Mouse (Mus musculus) adrenal gland, adult 18-20 months (tissue): ENCODE data around the gene Por. TPM values are rescaled to one million over a fixed set of nuclear protein-coding genes. Genes with fewer than 3 reads are reported as not detected.
A peak's percentile ranks its signal among the peaks of the same experiment; 100 is the strongest.

Experiments
- DNase-seq, 2 experiments: peaks; one replicate each; pipeline ENCODE4 v3.0.0; 2021 to 2022; ENCODE audit warnings: low spot score in 2 of 2
- long read RNA-seq, 2 experiments: library from polyadenylated mRNA; stranded (forward); transcript quantifications; one replicate each; pipeline ENCODE4 v2.0.0; 2021
- total RNA-seq, 2 experiments: library from RNA; stranded (reverse); gene quantifications; 1 replicate in 1 of 2; 2 replicates in 1 of 2; pipeline ENCODE4 v1.2.3; 2021

The Por gene
- 100 to 1,000 TPM; 315 to 352 TPM for total RNA-seq
- long read RNA-seq, experiment 1, transcript Por-201 (16 exons, 2,636 nt): major isoform, 247 of 333 reads
- long read RNA-seq, experiment 1, partial matches to known transcripts: 42 of 333 reads
- long read RNA-seq, experiment 1, other reads (novel, unspliced or antisense): 44 of 333 reads
- long read RNA-seq, experiment 2, transcript Por-201 (16 exons, 2,636 nt): major isoform, 272 of 418 reads
- long read RNA-seq, experiment 2, partial matches to known transcripts: 120 of 418 reads
- long read RNA-seq, experiment 2, other reads (novel, unspliced or antisense): 26 of 418 reads

DNA sequence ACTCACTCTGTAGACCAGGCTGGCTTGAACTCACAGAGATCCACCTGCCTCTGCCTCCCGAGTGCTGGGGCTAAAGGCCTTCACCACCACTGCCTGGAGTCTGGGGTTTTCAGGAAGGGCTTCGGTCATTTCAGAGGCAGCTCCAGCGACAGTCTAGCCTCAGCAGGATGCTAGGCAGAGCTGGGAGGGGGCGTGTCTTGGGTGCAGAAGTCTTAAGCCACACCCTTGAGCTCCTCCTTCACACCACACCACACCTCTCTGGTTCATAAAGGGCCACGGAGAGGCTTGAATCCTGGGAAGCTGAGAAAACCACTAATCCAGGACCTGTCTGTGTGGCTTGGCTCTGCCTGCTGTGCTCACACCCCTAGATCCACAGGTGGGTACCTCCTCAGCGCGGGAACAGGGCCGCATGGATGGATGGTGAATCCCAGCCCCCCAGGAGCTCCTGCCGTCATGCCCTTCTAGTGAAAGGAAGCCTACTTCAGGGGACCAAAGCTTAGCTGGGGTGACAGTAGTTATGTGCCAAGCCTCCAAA, at the start of gene Por:
Por (plus strand) TSS at position 293 of the 535 bp plus-strand sequence.
- DNase-seq: no peak

DNA sequence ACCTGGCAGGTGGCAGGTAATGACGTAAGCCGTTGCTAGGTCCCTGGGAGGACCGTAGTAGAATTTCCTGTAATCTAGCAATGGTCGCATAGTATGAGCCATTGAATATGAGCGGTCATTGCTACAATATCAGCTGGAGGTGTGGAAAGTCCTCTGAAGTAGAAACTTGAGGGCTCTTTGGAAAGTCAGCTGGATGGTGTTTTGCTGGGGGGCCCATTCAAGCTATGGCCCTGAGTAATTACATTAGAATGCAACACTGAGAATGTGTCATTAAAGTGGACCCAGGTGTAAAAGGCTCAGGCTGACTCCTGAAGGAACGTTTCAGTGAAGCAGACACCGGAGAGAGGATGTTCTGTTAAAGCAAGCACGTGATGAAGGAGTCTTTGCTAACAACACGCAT, 49.3 kb upstream of the Por start:
- DNase-seq: peak in 1 of 2 experiments; percentile 4

DNA sequence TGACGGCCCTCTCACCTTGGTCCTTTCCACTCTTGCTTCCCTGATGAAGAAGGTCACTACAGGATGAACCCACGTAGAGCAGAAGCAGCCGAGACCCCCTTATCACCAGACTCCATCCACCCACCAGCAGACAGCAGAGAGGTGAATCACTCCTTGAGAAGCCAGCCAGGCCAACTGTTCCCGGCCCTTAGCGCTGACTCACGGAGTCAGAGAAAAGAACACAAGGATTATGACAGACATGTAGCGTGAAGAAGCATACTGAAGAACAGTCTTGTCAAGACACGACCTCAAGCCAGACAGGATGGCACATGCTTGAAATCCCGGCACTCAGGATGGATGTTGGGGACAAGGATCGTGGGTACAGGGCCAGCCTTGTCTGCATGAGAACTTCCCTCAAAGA, 48.1 kb upstream of the Por start:
- DNase-seq: peak in 1 of 2 experiments; percentile 21

DNA sequence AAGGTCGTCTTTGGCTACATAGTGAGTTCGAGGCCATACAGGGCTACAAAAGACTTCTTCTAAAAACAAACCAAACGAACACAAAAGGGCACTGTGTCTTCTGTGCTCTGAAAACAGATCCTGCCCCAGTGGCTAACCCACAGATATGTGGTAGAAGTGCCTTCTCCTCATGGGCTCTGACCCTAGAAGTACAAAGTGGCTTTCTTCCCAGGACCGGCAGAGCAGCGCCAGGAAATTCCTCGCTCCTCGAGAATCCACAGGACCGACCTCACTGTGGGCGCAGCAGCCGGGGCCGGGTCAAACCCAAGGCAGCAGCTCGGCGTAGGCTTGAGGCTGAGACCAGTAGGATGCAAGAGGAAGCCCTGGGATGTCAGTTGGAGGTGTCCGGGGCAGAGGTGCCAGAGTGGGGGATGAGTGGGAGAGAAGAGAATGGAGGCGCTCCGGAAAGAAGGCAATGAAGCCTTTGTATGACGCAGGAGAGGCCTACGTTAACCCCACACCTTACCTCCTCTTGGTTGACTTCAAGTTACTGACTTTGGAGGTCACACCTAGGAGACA, 46.7 kb upstream of the Por start:
- peak in 1 of 2 experiments; percentile 19 for DNase-seq

DNA sequence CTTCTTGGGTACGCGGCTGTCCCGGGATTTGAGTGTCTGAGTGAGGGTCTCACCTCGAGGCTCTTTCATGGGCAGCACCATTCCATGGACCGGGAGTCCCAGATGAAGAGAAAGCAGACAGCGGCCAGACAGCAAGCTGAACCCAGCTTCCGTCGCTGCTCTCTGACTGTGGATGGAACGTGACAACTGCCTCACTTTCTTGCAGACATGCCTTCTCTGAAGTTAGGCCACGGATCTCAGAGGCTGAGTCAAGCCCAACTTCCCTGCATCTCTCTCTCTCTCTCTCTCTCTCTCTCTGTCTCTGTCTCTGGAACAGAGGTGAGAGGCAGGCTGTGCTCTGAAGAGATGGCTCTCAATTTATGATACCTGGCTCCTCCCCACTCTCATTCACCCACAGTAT, 40.9 kb upstream of the Por start:
- no peak for DNase-seq

DNA sequence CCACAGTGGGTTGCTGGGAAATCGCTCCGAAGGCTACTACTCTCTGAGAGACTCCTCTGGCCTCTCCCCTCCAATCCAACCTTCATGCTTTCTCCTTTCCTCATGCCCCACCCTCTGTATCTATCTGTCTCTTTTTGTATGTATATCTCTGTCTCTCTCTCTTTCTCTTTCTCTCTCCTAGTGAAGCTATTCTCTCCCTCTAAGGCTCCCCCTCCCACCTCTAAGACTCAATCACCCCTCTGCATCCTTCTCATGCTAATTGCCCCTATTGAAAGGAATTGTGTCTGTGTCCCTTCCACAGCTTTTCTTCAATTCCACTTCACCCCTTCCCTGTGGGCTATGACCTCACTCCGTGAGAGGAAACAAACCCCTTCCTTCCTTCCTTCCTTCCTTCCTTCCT, 40.4 kb upstream of the Por start:
- no peak for DNase-seq

DNA sequence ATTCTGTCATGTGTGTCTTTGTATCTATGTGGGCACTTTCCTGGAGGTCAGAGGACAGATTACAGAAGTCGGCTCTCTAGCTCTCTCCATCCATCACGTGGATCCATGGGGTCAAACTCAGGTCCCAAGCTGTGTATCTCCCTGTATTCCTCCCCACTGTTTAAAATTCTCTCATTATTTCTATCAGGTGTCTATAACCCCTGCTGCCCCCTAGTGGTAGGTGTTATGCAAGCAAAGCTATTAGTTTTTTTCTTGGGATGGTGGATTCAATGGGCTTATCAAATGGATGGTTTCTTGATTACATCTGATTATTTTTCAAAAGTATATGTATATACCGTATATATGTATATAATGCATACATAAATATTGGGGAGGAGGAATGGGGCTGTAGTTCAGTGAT, 39.2 kb upstream of the Por start:
- peak; percentile 61 to 68 for DNase-seq

DNA sequence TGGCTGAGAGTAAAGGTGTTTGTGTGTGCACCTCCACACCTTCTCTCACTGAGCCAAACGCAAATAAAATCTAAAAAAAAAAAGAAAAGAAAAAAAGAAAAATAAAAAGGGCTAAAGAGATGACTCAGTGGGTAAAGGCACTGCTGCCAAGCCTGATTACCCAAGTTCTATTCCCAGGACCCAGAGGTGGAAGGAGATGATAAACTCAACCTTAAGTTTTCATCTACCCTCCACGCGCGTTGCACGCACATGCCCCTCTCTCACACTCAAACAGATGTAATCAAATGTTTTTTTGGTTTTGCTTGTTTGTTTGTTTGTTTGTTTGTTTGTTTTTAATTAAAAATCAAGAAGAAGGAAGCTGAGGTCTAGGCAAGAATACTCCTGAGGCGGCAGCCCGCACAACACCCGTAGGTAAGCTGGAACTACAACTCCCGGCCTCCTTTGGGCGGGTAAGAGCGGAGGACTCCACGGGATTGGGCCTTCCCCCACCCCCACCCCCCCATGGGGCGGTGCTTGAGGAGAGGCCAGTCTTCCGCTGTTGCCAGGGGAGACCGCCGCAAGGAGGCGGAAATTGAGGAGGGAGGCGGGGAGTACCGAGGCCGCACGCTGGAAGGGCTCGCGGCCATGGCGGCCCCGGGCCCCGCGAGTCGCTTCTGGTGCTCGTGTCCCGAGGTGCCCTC, 37.6 kb upstream of the Por start, which contains the start of gene Rhbdd2:
Rhbdd2 (plus strand) TSS at position 502 of the 680 bp plus-strand sequence.
- peak; percentile 95 to 96 for DNase-seq

DNA sequence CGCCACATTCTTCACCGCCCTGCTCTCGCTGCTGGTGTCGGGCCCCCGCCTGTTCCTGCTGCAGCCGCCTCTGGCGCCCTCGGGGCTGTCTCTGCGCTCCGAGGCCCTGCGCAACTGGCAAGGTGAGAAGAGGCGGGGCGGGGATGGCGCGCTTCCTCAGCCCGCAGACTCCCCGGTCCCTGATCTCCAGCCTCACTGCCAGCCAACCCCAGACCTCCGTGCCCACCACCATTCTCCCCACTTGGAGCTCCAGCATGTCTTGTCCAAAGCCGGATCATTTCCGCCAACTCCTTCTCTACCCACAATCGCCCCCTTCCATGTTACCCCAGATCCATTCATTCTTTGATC, 37.1 kb upstream of the Por start:
- DNase-seq: no peak

DNA sequence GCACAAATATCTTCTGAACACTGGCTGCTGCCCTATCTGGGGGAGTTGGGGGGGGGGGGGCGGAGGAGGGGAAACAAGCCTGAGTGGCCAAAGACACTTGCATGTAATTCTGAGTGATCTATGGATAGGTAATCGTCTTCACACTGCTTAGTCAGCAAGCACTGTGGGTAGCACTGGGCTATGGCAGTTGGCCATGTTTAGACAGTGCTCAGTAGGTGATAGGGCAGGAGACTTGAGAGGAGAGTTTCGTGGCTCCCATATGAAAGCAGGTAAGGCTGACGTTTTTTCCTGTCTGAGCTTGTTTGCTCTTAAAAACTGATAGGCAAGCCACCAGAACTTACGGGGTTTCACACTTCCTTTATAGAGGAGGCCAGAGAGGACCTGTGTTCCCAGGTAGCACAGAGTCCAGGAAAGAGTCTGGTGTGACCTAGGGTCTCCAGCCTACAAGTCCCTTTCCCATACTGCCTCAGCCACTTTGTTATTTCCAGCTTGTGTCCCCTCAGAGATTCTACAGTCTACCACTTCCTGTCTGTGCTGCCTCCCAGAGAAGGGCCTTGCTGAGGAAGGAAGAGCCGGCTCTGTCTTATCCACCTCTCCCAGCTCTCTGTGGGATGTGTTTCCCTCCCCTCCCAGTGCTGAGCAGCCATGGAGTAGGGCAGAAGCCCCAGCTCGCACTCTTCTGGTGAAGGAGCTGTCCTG, 29.9 kb upstream of the Por start:
- no peak for DNase-seq

DNA sequence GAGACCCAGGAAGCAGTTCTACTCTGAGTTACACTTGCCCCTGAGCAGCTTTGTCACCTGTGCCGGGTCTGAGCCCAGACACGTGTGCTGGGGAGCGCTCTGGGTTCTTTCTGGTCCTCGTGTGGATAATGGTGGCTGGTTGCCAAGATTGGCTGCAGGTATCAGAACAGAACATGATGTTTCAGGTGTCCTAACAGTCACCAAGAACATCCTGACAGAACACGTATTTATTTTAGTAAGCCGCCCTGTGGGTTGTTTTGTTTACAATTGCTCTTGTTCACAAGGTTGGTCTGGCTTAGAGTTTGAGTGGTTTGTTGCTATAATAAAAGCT, 29.4 kb upstream of the Por start:
- no peak for DNase-seq

DNA sequence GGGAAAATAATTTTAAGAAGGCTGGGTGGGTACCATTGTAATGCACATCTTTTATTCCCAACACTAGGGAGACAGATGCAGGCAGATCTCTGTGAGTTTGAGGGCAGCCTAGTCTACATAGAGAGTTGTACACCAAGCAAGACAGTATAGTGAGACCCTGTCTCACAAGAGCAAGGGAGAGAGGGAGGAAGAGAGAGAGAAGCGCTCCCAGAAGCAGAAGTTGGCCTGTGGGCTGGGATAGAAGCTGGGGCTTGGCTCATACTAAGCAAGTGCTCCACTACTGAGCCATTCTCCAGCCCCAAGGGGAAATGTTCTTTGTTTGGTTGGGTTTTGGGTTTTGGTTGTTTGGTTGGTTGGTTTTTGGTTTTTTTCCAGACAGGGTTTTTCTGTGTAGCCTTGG, 28.8 kb upstream of the Por start:
- no peak for DNase-seq

DNA sequence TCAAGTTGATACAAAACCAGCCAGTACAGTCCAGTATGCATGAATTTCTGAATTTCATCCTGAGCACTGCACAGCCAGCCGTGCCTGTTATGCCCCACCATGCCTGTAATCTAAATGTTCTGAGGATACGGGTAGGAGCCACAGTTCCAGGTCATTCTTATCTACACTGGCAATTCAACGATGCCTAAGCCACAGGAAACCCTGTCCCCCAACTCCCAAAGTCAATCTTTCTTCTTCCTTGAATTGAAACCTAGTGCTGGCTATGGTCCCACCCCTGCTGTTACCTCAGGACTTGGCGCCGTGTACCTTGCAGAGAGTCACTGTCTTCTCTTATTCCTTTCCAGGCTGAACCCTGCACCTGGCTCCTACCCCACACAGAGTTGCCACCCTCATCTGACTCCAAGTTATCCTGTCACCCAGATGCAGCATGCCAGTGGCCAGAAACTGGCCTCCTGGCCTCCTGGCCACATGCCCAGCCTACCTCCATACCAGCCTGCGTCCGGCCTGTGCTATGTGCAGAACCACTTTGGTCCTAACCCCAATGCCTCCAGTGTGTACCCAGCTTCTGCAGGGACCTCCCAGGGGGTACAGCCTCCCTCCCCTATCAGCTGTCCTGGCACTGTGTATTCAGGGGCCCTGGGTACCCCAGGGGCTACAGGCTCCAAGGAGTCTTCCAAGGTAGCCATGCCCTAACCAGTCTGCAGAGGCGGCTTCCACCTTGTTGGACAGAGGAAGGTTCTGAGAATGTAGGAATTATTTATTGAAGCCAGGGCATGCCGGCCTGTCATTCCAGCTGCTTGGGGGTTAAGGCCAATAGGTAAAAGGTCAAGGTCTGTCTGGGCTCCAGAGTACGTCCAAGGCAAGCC, 26.9 kb upstream of the Por start:
- no peak for DNase-seq

DNA sequence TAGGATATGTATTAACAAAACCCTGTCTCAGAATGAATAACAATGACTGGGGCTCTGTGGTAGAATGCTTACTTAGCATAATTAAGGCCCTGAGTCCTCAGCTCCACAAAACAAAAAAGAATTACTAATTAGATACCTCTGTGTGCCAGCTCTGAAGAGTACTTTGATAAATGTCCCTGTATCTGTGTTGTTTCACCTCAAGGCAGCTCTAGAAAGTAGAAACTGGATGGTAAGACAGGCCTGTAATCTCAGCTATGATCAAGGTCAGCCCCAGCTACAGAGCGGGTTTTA, 26.3 kb upstream of the Por start:
- DNase-seq: no peak

DNA sequence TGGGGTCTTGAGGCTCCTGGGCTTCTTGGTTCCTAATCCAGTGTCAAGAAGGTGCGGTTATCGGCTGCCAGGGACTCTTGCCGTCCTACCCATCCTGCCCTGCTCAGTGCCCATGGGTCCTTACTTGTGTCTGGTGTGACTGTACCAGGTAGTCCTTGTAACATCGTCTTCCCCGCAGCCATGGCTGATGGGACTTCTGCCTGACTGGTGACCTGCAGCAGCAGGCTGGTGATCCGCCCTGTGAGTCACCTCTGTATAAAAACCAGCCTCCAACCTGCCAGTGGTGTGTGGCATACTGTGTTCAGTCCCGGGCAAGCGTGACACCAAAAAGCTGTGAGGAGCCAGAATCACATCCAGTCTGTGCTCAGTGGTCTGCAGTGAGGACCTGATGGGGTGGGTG, 26.0 kb upstream of the Por start:
- no peak for DNase-seq

DNA sequence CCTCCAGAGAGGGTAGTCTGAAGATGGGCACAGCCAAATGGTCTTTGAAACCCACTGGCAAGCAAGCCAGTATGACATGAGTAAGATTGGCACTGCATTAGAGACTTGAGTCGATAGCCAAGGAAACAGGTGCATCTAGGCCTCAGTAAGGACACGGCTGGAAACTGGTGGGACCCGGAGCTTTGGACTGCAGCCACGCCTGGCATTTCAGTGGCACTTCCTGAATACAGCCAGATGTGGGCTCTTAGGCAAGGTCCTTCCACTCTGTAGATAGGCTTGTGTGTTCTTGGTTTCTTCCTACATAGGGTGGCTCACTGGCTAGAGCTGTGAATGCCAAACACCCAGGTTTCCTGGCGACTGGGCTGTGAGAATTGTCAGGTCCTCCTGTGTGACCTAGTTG, 24.5 kb upstream of the Por start:
- no peak for DNase-seq

DNA sequence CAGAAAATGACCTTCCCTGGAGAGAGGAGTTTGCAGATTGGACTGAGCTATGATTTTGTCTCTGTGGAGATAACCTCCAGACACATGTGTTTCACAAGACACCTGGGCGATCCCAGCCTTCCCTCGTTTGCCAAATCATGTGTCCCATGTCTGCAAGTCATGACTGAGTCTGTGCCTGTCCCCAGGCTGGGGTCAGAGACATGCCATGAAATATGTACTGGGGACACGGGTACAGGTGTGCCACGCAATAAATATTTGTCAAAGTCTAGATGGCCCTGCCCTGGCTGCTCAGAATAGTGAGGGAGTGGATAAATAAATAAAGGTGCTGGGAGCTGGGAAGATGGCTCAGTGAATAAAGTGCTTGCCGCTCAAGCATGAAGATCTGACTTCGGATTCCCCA, 23.8 kb upstream of the Por start:
- DNase-seq: no peak

DNA sequence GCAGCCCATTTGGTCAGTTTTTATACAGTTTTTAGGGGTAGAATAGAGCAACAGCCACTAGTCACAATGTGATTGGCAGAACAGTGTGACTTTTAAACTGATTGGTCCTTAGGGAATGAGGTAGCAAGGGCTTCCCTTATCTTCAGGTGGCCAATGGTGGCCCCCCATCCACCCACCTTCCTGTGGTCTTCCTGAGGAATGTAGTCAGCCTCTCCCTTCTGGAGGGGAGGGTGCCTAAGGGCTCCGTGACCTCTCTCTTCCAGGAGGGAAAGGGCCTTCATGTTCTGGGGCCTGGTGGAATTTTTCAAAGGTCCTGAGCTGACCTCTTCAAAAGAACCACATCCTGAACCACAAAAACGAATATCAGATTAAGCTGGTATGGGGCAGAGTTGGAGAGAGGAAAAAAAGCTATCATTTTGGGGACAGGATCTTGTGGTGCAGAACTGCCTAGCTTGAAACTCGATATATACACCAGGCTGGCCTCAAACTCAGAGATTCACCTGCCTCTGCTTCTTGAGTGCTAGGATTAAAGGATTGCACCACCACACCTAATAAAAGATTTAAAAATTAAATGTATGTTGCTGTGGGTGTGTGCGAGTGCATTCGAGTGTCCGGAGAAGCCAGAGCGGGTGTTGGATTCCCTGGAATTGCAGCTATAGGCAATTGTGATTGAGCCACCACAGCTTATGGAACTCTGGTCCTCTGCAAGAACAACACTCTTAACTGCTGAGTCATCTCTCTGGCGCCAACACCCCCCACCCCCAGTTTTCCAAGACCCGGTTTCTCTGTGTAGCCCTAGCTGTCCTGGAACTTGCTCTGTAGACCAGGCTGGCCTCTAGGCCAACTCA, 21.1 kb upstream of the Por start:
- no peak for DNase-seq

DNA sequence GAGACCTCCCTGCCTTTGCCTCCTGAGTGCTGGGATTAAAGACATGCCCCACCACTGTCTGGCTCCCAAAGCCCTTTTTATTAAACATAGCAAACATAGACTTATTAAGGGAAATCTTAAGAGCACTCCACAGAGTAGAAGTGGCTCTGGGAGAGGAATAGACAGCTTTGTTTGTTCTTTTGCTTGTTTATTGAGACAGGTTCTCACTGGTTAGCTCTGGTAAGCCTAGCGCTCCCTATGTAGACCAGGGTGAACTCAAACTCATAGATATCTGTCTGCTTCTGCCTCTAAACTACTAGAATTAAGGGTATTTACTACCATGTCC, 20.6 kb upstream of the Por start:
- DNase-seq: no peak

DNA sequence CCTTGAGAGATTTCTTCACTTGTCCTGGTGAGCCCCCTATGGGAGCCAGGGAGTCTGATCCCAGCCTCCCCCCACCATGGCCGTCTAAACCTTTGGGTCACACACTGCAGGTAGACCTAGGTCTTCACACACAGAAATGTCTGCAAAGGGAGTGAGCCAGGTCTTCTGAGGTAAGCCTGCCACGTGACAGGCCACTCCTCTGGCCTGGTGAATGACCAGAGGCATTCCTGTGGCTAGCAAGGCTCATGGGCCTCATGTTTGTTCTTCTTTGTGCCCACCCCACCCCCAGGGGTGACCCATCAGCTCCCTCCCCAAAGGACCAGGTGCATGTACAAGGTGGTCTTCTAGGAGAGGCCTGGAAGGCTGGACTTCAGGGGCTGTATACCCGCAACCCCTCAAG, 18.3 kb upstream of the Por start:
- DNase-seq: no peak
